Mouse (Mus musculus): ENCODE measurements around the gene Kcnj10. TPM values are rescaled to one million over a fixed set of nuclear protein-coding genes. Genes with fewer than 3 reads are reported as not detected.

Gene Kcnj10
- total RNA-seq, 2 experiments from 2014 or later, result 0.08 to 0.13 TPM

- peak; percentile 95 for DNase-seq
Measured at GRCm38 (mm10) chr1:172311921-172312767, 28.9 kb upstream of the Kcnj10 start.

DNA sequence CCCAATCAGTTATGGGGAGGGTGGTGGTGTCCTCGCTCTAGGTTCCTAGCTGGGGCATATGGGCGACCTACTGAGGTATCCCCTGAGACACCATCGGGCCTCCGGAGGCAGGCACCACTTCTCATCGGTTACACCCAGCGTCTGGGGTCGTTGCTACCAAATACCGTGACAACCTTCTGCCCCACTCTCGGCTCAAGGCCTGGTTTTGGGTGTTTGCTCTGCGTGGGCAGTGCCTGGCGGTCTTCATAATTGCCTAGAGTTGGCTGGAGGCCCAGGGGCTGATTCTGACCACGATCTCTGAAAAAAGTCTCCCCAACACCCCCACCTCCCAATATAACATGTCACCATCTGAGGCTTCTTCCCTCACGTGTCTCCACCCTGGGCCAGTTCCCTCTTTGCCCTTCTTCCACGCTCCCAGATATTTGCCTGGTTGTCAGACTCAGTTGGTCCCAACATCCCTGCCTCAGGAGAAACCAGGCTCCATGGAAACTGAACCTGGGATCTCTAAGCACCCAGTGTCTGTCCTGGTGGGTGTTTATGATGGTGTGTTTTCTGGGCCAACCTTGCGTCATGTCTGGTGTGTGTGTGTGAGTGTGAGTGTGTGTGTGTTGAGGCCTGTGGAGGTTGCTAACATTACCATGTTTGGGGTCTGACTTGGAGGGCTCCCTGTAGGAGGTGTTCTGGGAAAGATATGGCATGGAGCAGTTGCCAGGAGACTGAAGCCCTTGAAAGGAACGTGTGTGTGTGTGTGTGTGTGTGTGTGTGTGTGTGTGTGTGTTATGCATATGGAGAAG lies 28.0 kb upstream of the Kcnj10 start:
- no peak for DNase-seq

DNA sequence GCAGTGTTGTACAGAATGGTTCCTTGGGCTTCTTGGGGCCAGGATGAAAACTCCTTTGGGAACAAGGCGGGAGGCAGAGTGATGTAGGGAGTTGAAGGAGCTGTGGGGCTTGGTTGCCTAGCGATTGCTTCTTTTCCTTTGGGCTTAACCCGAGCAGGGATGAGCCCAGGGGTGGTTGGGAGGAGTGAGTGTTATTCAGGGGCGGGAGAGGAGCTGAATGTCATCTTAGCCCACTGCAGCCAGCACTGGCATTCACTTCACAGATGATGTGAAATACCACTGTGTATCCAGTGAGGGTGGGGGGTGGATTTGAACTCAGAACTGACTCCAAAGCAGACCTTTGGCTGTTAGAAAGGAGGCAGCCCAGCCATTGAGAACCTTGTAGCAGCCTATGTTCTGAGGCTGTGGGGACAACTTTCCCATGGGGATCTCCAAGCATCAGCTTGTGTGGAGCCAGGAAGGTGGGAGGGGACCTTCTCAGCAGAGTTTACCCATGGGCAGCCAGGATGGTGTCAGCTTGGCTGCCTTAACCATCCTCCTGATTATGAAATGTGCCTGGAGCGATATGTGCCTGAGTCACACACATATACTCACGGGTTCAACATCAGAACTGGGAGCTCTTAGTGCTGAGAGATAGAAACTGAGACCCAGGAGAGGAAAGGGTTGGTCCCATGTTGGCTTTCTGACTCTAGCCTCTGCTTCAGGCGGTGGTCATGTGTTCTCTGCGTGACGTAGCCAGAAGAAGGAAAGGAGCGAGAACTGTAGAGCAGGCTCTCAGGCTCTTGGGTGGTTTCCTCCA lies 27.2 kb upstream of the Kcnj10 start:
- DNase-seq, result no peak

GRCm38 (mm10) chr1:172314911-172315310 lies 26.1 kb upstream of the Kcnj10 start:
- no peak for DNase-seq

DNA sequence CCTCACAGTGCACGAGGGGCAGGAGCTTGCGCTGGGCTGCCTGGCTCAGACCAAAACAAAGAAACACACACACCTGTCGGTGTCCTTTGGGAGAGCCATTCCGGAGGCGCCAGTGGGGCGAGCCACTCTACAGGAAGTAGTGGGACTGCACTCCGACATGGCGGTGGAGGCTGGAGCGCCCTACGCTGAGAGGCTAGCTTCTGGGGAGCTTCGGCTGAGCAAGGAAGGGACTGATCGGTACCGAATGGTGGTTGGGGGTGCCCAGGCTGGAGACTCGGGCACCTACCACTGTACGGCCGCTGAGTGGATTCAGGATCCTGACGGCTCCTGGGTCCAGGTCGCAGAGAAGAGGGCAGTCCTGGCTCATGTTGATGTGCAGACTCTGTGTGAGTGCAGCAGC lies 23.6 kb upstream of the Kcnj10 start:
- no peak for DNase-seq

GRCm38 (mm10) chr1:172317946-172318345 lies 23.1 kb upstream of the Kcnj10 start:
- DNase-seq, result no peak

GRCm38 (mm10) chr1:172318424-172319035 lies 22.5 kb upstream of the Kcnj10 start:
- peak; percentile 3 for DNase-seq

- DNase-seq, result peak; percentile 7
Measured at GRCm38 (mm10) chr1:172319346-172319745, 21.7 kb upstream of the Kcnj10 start.

GRCm38 (mm10) chr1:172319921-172320411 lies 21.0 kb upstream of the Kcnj10 start:
- DNase-seq, result peak; percentile 4

DNA sequence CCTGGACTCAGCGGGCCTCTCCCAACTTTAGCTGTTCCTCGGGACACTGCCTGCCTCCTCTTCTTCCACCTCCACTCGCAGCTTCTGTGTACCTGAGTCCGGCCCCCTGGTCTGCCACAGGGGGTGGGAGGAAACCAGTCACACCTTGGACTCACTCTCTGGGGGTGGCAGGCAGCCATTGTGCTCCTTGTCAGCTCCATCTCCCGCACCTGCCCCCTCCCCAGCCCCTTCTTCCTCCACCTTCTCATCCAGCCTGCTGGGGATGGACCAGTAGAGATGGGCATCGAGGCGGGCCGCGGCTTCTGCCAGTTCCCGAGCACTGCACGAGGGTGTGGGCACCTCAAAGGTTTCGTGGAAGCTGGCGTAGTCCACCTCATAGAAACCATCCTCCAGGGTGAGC lies 18.3 kb upstream of the Kcnj10 start:
- DNase-seq, result no peak

GRCm38 (mm10) chr1:172323298-172323697 lies 17.7 kb upstream of the Kcnj10 start:
- no peak for DNase-seq

DNA sequence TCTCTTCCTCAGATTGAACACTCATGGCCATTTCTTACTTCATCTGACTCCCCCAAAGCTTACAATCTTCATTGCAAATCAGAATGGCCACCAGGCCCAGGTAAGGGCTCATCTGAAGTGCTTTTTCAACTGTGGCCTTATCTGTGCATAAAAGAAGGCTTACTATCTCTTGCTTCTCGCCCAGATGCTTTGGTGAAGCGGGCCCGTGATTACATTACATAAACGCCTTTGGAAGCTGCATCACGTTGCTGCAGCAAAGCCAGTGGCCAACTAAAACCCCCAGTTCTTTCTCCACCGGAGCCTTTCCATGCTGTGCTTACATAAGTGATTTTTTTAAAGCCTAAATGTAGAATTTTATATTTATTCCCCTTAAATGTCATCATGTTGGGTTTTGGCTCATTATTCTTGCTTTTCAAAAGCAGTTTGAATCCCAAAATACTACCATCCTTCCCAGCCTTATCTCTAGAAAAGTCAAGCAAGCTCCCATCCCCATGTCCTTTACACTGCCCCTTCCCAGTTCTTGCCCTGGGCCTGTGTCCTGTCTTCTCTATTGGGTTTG lies 17.1 kb upstream of the Kcnj10 start:
- peak; percentile 3 for DNase-seq

GRCm38 (mm10) chr1:172324725-172325124 lies 16.3 kb upstream of the Kcnj10 start:
- DNase-seq, result no peak

DNA sequence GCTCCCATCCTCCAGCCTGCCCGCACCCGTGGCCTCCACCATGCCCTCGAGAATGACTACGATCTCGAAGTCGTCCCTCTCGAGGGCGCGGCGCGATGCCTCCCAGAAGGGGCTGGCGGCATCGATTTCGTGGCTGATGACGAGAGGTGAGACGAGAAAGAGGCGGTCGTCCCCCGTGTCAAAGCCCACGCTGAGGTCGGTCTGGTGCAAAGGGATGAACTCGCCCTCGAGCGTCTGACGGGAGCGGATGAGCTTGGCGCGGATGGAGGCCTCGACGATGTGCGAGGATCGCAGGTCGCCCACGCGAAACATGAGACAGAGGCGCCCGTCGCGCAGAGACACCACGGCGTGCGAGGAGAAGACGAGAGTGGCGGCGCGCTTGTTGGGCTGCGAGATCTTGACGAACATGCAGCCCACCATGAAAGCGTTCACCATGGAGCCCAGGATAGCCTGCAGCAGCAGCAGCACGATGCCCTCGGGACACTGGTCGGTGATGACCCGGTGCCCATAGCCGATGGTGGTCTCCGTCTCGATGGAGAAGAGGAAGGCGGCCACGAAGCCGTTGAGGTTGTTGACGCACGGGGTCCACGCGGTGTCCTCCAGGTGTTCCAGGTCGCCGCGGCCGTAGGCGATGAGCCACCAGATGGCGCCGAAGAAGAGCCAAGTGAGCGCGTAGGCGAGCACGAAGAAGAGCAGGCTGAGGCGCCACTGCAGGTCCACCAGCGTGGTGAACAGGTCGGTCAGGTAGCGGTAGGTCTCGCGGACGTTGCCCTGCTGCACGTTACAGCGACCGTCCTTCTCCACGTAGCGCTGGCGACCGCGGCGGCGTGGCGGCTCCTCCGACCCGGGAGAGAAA lies 15.1 kb upstream of the Kcnj10 start:
- DNase-seq, result peak; percentile 51

DNA sequence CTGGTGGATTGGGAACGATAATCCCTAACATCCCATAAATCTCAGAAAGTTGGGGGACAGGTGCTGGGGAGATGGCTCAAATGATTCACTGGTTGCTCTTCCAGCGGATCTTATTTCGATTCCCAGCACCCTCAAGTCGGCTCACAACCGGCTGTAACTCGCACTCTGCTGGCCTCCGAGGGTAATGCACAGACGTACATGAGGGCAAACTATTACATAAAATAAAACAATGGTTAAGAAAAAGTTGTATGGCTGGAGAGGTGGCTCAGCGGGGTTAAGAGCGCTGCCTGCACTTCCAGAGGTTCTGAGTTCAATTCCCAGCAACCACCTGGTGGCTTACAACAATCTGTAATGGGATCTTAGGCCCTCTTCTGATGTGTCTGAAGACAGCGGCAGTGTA lies 14.3 kb upstream of the Kcnj10 start:
- no peak for DNase-seq

- DNase-seq, result no peak
Measured at GRCm38 (mm10) chr1:172327206-172328001, 13.6 kb upstream of the Kcnj10 start.

- DNase-seq, result no peak
Measured at GRCm38 (mm10) chr1:172328041-172328440, 13.0 kb upstream of the Kcnj10 start.

DNA sequence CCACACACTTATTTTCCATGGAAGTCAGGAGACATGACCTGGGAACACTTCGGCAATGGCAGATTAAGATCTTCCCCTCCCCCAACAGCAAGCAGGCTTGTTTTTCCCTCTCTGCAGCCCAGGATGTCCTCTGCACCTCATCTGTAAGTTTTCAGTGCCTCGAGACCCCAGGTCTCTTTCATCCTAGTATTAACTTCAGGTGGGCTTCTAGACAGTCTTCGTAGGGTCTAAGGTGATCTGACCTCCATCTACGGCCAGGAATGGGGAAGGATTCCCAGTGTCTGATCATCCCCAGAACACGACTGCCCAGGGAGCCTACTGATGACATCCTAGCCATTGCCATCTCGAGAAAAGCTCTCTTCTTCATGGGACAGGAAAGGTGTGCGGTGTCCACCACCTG lies 12.5 kb upstream of the Kcnj10 start:
- no peak for DNase-seq

DNA sequence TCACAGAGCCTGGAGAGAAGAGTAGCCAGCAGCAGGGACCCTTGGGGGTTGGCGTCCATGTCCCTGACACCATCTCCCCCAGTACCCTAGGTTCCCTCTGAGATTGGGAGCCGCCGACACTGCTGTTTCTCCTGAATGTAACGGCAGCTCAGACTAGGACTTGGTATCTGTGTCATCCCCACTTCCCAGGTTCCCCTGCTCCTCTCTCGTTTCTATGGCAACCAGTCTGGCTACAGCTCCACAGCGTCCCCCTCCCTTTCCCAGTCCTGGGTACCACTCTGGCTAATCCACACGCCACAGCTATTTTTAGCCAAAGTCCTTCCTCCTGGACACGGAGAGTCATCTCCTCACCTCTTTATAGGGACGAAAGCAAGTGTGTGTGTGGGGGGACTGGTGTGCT lies 11.9 kb upstream of the Kcnj10 start, which contains the start of gene Kcnj9:
Gene Kcnj9 (minus strand): TSS at position 188 of the 400 bp plus-strand sequence.
- DNase-seq, result no peak

- DNase-seq, result no peak
Measured at GRCm38 (mm10) chr1:172329616-172330015, 11.4 kb upstream of the Kcnj10 start.
